Mouse (Mus musculus) urinary bladder, postnatal 14 days (tissue): ENCODE results near the gene Farp1.
"Not testable (repeated sequence)": the region's sequence is repeated elsewhere in the genome, so short reads cannot be mapped to it uniquely, and the experiment has no call there.

Experiments
- DNase-seq: peaks from one replicate; pipeline ENCODE4 v3.0.0; 2021; ENCODE audit warnings: low spot score

The Farp1 gene

GRCm38 (mm10) chr14:121183414-121184130 is 148.6 kb downstream of the Farp1 start:
- DNase-seq: no peak

GRCm38 (mm10) chr14:121184351-121184750 is 149.4 kb downstream of the Farp1 start:
- no peak for DNase-seq

- DNase-seq: no peak
Measured at GRCm38 (mm10) chr14:121186402-121186894, 151.4 kb downstream of the Farp1 start.

- DNase-seq: not testable (repeated sequence)
Measured at GRCm38 (mm10) chr14:121189840-121190239, 154.8 kb downstream of the Farp1 start.

GRCm38 (mm10) chr14:121190386-121190785 is 155.4 kb downstream of the Farp1 start:
- DNase-seq: peak; percentile 64

GRCm38 (mm10) chr14:121191739-121192138 is 156.7 kb downstream of the Farp1 start:
- peak; percentile 55 for DNase-seq

- DNase-seq: no peak
Measured at GRCm38 (mm10) chr14:121192394-121192793, 157.4 kb downstream of the Farp1 start.

GRCm38 (mm10) chr14:121193981-121194380 is 159.0 kb downstream of the Farp1 start:
- no peak for DNase-seq

- no peak for DNase-seq
Measured at GRCm38 (mm10) chr14:121198915-121199572, 164.0 kb downstream of the Farp1 start.

GRCm38 (mm10) chr14:121199789-121200188 is 164.8 kb downstream of the Farp1 start:
- no peak for DNase-seq

- DNase-seq: no peak
Measured at GRCm38 (mm10) chr14:121200353-121200752, 165.4 kb downstream of the Farp1 start.

GRCm38 (mm10) chr14:121201178-121201577 is 166.2 kb downstream of the Farp1 start:
- DNase-seq: no peak

GRCm38 (mm10) chr14:121205459-121205858 is 170.5 kb downstream of the Farp1 start:
- no peak for DNase-seq

GRCm38 (mm10) chr14:121207441-121208158 is 172.6 kb downstream of the Farp1 start:
- no peak for DNase-seq

GRCm38 (mm10) chr14:121208159-121208515 is 173.1 kb downstream of the Farp1 start:
- no peak for DNase-seq

GRCm38 (mm10) chr14:121210318-121210717 is 175.3 kb downstream of the Farp1 start:
- no peak for DNase-seq

GRCm38 (mm10) chr14:121213650-121214049 is 178.7 kb downstream of the Farp1 start:
- no peak for DNase-seq

GRCm38 (mm10) chr14:121214636-121215257 is 179.7 kb downstream of the Farp1 start:
- DNase-seq: no peak

- DNase-seq: no peak
Measured at GRCm38 (mm10) chr14:121215817-121216216, 180.8 kb downstream of the Farp1 start.

GRCm38 (mm10) chr14:121216672-121217071 is 181.7 kb downstream of the Farp1 start:
- DNase-seq: no peak

GRCm38 (mm10) chr14:121218620-121219019 is 183.6 kb downstream of the Farp1 start:
- no peak for DNase-seq
